Mouse (Mus musculus) cerebellum, postnatal 4 days (tissue): ENCODE results near the gene Rpusd3.

Source experiments
- DNase-seq, 2 experiments: peaks; one replicate each; pipeline ENCODE4 v3.0.0; 2022; ENCODE audit warnings: low spot score in 2 of 2, mixed read lengths in 1 of 2

Gene Rpusd3

DNA sequence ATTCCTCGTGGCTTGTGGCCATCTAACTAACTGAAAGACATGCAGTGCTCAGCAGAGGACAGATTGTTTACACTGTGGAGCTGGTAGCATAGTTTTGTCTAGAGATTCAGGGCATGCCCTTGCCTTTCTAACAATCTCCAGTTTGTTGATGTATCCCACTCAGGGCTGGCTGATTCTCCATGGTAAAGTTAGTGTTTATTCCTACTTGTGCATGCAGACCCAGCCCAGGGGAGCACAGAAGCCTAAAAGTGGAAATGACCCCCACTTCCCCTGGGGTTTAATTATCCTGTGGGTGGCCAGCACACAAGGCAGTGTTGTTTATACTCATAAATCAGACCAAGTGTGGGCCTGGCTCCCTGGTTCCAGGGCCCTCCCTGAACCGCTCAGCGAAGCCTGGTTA lies 33.1 kb downstream of the Rpusd3 start:
- no peak for DNase-seq

DNA sequence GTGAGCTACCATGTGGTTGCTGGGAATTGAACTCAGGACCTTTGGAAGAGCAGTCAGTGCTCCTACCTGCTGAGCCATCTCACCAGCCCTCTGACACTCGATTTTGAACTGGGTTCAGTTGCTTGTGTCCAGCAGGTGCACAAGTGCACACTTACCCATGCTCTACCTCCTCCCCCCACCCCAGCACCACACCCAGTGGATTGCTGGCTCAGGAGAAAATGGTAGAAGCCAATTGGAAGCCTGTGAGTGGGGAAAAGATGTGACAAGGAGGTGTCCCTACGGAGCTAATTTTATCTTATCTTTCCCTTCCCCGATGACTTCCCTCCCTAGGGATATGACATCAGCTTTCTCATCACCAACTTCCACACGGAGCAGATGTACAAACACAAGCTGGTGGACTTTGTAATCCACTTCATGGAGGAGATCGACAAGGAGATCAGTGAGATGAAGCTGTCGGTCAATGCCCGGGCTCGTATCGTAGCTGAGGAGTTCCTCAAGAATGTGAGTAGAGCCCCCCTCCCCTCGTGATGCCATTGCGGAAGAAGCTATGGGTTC lies 33.9 kb downstream of the Rpusd3 start:
- no peak for DNase-seq

DNA sequence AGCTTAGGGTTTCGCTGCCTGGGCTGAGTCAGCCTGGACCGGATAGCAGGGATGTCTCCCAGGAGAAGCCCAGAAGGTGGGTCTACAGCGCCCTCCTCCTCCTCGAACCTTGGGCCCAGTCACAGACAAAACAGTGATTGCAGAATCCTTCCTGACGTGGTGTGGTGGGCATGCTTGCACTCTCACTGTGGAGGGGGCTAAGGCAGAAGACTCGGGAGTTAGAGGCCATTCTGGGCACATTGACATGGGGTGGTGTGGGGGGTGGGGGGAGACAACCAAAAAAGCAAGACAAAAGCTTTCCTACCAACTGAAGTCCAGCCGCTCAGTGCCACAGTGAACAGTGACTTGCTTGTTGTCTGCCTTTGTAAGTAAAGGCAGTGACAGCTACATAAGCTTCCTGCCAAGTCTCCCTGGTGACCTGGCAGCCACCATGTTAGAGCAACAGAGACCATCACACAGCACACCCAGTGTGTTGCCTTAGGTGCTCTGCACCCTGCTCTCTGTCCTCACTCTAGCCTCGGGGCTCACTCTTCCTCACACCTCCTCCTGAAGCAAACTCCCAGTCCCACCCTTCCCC lies 34.7 kb downstream of the Rpusd3 start:
- DNase-seq = peak in 1 of 2 experiments; percentile 16

DNA sequence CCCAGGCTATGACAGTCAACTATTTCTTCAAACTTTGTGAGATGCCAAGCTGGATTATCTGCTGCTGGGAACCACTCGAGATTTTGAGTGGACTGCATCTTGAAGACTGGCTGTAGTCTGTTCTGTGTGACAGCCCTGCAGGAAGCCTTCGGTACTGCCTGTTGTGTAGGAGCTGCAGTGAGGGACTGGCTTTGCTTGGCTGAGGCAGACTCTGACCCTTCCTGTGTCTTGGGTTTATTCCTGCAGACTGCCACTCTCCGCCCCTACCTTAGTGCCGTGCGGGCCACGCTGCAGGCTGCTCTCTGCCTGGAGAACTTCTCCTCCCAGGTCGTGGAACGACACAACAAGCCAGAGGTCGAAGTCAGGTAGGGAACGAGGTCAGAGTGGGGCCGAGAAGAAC lies 38.7 kb downstream of the Rpusd3 start:
- no peak for DNase-seq

DNA sequence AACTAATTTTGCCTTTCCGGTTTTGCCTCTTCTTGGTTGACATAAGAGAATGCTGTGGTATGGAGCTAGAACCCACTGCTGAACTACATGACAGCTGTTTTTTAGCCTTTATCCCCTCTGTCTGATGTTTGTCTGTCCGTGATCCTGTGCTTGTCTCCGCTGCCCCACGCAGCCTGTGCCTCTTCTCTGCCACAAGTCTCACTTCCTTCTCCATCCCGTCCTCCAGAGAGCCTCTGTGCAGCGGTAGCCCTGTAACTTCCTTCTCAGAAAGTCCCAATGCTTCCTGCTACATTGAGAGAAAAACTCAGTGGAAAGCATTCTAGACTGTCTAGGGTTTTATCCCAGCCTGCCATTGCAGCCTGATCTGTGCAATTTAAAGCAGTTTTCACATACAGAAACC lies 39.9 kb downstream of the Rpusd3 start:
- DNase-seq = no peak

DNA sequence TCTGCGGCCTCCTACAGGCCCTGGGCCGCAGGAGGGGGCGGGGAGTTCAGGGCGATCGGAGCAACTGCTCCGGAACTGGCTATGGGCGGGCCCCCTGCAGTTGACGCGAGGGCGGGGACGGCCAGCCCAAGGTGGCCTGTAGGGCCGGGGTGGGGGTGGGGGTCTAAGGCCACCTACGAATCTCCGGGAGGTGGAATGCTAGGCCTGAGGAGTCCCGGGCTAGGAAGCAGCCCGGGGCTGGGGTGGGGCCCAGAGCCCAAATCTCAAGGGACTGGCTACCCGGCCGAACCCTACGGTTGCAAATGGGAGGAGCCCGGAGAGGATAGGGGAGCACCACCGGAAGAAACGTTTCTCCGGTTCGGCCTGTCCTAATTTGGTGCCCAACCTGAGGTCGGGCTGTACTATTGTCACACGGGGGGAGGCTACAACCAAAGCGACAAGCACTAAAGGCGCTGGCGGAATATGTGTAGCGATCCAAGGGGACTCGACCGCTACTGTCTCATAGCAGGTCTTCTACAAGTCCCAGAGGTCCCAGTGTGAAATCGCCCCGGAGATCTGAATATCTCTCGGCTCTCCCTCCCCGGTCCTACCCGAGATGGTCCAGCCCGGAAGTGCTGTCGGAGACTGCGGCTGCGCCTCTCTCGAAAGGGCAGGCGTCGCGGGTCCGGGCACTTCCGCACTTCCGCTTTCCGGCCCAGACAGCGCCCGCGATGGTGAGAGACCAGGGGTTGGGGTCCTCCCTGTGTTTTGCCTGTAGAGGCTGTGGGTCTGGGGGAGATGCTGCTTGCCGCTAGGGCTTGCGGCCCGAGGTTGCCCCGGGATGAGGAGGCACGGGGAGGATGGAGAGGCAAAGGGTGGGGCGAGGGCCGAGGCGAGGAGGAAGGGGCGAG lies 41.4 kb downstream of the Rpusd3 start, which contains the start of the genes Tada3 and Arpc4:
Tada3 (minus strand) TSS at position 388 of the 890 bp plus-strand sequence.
Arpc4 (plus strand) TSS at position 620 of the 890 bp plus-strand sequence.
- DNase-seq = peak; percentile 81 to 87

DNA sequence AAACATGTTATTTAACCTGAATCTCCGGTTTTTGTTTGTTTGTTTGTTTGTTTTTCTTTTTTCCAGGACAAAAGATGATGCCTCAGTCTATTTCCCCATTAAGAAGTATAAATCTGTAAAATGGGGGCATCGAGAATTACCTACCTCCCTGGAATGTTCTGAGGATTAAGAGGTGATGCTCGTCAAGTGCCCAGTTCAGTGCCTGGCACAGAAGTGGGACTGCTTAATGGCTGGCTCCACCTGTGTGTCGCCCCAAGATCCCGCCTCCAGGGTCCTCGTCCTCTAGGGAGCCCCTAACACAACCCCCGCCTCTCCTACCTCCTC lies 42.0 kb downstream of the Rpusd3 start:
- no peak for DNase-seq

DNA sequence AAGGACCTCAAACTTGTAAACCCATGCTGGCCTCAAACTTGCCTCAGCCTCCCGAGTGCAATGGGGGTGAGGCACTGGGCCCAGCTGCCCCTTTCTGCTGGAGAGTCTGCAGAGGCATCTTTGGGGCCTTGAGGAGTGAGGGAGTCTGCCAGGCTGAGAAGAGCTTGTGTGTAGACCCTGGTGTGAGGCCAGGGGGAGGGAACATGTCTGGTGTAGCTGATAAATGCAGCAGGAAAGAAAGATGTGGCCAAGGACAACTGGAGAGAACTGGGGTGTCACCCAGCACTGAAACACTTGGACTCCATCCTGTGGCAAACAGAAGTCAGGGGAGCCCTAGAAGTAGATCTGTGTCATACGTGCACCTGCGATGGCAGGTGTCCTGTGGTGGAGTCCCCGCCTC lies 45.6 kb downstream of the Rpusd3 start:
- DNase-seq = no peak

DNA sequence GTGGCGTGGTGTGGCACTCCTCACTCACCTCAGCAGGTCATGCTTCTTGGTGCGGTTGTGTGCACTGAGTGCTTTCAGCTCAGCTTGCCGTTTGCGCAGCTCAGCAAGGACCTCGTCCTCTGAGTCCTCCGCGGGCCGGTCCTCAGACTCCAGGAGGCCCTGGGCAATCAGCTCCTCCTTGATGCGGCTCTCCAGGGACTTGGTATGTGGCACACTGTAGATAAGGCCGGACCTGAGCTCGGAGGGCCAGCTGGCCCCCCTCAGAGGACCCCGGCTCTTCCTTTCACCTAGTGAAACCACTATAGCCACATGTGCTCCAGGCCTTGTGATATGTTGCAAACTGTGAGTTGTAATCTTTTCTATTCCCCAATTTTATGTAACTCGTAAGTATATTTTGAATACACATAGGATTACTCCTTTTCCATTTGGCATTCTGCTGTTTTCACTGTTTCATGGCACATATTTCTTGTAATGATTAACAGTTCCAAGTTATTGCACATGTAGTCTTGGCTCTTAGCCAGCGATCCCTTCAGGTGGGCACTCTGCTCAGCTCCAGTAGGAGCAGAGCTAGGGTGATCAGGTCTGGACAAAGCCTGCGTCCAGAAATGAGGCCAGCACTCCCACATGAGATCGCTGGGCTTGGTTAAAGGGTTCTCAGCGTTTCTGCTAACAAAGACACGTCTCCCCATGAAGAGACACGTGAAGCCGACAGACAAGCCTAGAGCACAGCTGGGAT lies 48.8 kb downstream of the Rpusd3 start:
- DNase-seq = no peak

DNA sequence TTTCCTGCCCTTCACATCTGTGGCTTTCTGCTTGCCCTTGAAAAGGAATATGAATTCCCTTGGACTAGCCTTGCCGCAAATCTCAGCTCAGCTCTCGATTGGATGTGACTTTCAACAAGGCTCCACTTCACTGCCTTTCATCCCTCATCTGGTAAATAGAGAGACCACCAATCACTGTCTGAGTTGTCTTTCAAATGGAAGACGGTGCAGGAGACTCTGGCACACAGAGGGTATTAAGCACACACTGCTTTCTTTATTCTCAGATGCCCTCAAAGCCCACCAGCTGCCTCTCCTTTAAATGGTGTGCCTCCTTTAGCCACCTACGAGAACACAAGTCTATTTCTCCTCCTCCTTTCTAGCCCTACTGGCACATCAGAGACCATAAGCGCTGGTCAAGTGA lies 50.6 kb downstream of the Rpusd3 start:
- no peak for DNase-seq

DNA sequence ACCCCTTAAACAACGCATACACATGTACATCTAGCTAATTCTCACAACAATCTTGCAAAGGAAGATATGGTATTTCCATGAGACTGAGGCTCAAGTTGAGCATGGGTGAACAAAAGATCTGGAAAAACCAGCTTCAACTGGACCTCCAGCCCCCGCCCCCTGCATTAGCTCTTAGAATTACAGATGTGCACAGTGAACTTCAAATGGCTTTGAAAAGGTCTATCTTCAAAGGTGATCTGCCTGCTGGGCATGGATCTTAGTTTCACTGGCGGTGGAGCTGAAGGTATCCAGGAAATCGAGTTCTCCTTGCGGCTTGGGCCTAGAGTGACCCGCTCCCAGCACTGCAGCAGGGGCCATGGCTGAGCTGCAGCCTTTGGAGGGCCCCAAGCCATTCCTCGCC lies 51.0 kb downstream of the Rpusd3 start:
- DNase-seq = no peak

DNA sequence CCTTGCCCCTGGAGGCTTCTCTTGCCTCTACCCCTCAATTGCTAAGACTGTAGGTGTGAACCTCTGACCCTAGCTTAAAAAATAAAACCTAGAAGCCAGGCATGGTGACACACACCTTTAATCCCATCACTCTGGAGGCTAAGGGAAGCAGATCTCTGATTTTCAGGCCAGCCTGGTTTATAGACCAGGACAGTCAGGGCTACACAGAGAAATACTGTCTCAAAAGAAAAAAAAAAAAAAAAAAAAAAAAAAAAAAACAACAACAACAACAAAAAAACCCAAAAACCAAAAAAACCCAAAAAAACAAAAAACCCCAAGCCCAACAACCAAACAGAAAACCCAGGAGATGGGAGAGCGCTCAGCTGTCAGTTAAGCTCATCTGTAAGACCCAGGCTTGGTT lies 51.6 kb downstream of the Rpusd3 start:
- no peak for DNase-seq

DNA sequence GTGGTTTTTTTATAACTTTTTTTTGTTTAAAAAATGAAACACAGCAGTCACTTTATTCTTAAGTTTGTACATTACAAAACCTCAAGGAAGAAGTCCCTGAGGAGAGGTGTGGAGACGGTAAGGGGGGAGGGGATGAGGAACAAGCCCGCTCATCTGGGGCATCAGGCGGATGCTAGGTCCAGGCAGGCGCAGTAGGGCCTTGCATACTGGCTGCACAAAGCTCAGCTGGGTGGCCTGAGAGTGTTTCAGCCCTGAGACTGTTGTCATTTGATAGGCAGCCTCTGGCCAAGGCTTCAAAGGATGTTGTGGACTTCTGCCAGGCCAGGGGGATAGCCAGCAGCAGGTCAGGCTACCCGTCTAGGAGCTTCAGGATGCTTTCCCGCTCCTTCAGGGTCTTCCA lies 52.5 kb downstream of the Rpusd3 start:
- no peak for DNase-seq
